Mouse (Mus musculus) kidney, adult 2 months (tissue): ENCODE data around the gene Cyp2t4. TPM values are rescaled to one million over a fixed set of nuclear protein-coding genes. Genes with fewer than 3 reads are reported as not detected.

Source experiments
- DNase-seq: peaks from one replicate; pipeline ENCODE4 v3.0.0; 2021
- H3K27ac ChIP-seq: fragments of 200-500 bp; 2 replicates; pipeline ENCODE4 v1.5.1; 2012; ENCODE audit warnings: low read depth, low read length, control low read depth, inconsistent platforms; ENCODE audit not compliant: insufficient read depth
- H3K27me3 ChIP-seq: fragments of 200-500 bp; replicated peaks from 2 replicates; pipeline ENCODE4 v1.6.1; 2012; ENCODE audit warnings: mild to moderate bottlenecking, moderate library complexity, low read length, inconsistent platforms; ENCODE audit not compliant: control insufficient read depth, insufficient read depth
- H3K36me3 ChIP-seq: fragments of 200-500 bp; 2 replicates; pipeline ENCODE4 v1.6.1; 2012; ENCODE audit warnings: mild to moderate bottlenecking, moderate library complexity, low read length, inconsistent platforms; ENCODE audit not compliant: control insufficient read depth, insufficient read depth
- H3K4me1 ChIP-seq: fragments of 200-500 bp; 2 replicates; pipeline ENCODE4 v1.6.1; 2011; ENCODE audit warnings: low read length; ENCODE audit not compliant: control insufficient read depth, insufficient read depth
- H3K4me3 ChIP-seq: fragments of 200-500 bp; 2 replicates; pipeline ENCODE4 v1.5.1; 2011; ENCODE audit warnings: mild to moderate bottlenecking, low read depth, low read length, control low read depth; ENCODE audit not compliant: insufficient read depth
- CTCF ChIP-seq: fragments of 200-500 bp; conservative IDR thresholded peaks from 2 replicates; pipeline ENCODE4 v1.5.1; 2011; ENCODE audit warnings: low read depth, mild to moderate bottlenecking, control low read depth, low read length, moderate library complexity, mixed read lengths; ENCODE audit not compliant: insufficient read depth, insufficient read length
- POLR2A ChIP-seq: fragments of 200-500 bp; IDR thresholded peaks from one replicate; pipeline ENCODE4 v1.6.1; 2011; ENCODE audit warnings: low read depth, low read length, control low read depth
- WGBS: fragments of 180-500 bp; shearing (Covaris S2); methylation state at CpG from one replicate; pipeline ENCODE4 v1.1.7; 2018; 5-methylcytosine and 5-hydroxymethylcytosine counted together
- polyA plus RNA-seq: library from polyadenylated mRNA; depleted of rRNA; stranded (reverse); fragments of >200 nt; gene quantifications from 2 replicates; pipeline ENCODE4 v1.2.3, GENCODE M21; 2012; rRNA removed

The Cyp2t4 gene
- polyA plus RNA-seq, result not detected in 2 replicates

DNA sequence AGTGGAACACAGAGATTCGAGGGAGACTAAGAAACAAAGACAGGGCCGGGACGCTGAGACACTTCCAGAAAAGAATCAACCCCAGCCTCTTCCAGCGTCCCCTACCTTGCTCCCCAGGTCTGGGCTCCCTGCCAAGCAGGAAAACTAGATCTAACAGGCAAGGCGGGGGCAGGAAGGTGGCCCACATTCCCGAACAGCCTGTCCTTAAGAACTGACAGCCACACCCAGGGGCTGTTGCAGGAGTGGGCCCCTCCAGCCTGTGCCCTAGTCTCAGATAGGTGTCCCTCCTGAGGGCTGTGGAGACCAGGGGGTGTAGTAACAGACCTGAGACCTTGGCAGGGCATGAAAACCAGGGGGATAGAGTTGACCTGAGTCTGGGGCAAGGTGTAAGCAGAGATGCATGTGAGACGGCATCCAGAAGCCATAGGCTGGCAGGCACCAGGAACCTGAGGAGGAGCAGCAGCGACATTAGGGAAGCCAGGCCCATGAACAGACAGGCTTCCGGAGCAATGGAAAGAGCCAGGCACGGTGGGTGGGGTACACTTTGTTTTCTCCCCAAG, at the start of gene Cyp2t4:
Cyp2t4 (plus strand) TSS at position 510 of the 560 bp plus-strand sequence.
- 0 out of 2 replicates have a peak, but pooled peaks cover 5% of the 10 kb centered on the region for H3K4me1 ChIP-seq
- H3K4me3 ChIP-seq, result no peak within 1 kb of the TSS
- H3K27me3 ChIP-seq, result no peaks in the 10 kb centered on the region
- peak; percentile 76 for DNase-seq
- H3K27ac ChIP-seq, result no peak within 1 kb of the TSS
- H3K36me3 ChIP-seq, result no peaks in the 10 kb centered on the region
- TF ChIP-seq POLR2A (no peak), CTCF (no peak)
- WGBS, result 26% methylated on average over 10 of the region's 10 CpGs

DNA sequence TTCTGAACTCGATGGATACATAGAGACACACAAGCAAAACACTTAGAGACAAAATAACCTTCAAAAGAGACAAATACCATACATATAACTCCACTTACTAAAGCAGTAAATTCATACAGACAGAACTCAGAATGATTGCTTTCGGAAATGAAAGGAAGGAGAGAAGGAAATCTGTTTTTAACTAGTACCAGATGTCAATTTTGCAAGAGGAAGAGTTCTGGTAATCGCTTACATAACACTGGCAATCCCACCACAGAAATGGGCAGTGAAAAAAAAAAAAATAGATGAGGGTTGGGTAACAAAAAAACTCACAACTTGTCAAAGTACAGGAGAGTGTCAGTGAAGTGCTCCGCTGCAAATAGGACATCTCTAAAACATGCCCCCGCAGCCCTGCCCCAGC, 48.6 kb upstream of the Cyp2t4 start:
- TF ChIP-seq POLR2A (no peak), CTCF (no peak)
- no peak overlapping the region for H3K27ac ChIP-seq

DNA sequence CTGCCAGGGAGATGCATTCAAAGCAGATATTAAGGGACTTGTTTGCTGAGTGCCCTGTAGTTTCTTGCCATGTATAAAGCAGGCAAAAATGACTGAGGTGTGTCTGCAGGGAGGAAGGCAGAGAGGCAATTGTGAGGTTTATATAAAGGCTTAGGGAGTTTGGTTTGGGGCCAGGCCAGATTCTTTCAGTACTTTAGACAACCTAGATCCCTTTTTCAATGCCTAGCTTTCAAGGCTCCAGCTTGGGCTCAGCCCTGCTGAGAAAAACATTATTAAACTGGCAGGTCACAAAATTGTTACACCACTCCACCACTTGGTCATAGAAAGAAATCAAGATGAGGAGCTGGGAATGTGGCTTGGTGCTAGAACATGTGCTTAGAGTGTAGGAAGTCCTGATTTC, 43.2 kb upstream of the Cyp2t4 start:
- TF ChIP-seq CTCF (no peak), POLR2A (no peak)
- Histone ChIP-seq H3K36me3 (no peaks in the 10 kb centered on the region), H3K27ac (no peak overlapping the region), H3K4me1 (no peaks in the 10 kb centered on the region), H3K27me3 (no peaks in the 10 kb centered on the region), H3K4me3 (no peak overlapping the region)
- no peak for DNase-seq

More for the DNA sequence above, 48.6 kb upstream of the Cyp2t4 start:
- WGBS, result 73% methylated on average over 5 of the region's 5 CpGs
- Histone ChIP-seq H3K27me3 (no peaks in the 10 kb centered on the region), H3K4me1 (no peaks in the 10 kb centered on the region), H3K36me3 (no peaks in the 10 kb centered on the region), H3K4me3 (no peak overlapping the region)
- DNase-seq, result no peak

DNA sequence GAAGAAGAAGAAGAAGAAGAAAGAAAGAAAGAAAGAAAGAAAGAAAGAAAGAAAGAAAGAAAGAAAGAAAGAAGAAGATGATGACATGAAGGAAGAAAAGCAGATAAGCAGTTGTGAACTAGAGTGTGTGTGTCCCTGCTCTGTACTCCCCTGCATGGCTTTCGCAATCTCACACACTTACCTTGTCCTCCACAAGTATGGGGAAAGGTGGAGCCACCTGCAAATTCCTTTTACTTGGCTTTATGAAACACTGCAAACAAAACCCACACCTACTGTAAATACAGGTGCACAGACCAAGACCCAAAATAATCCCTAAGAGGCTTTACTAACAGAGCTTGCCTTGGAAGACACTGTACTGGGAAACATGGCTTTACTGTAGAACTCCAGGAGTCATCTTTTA, 42.5 kb upstream of the Cyp2t4 start:
- no peak for TF ChIP-seq CTCF
- no peak for TF ChIP-seq POLR2A
- WGBS, result 93% methylated on average over 1 of the region's 1 CpGs

DNA sequence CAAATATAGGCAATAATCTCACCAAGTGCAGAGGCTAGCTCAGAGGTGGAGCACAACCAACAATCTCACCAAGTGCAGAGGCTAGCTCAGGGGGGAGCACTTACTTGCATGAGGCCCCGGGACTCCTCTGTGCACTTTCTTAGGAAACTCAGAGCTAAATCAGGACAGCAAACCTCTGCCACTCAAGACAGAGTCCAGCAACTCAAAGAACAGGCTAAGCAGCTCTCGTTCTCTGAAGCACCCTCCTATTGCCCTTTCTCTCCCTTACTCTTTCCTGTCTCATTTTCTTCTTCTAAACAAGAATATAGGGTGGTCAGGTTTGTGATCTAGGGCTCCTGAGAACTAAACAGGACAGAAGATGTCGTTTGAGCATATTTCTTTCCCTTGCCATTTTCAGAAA, 41.5 kb upstream of the Cyp2t4 start:
- Histone ChIP-seq H3K36me3 (no peaks in the 10 kb centered on the region), H3K4me3 (no peak overlapping the region), H3K27ac (no peak overlapping the region), H3K27me3 (no peaks in the 10 kb centered on the region), H3K4me1 (no peaks in the 10 kb centered on the region)
- TF ChIP-seq POLR2A, result no peak
- TF ChIP-seq CTCF, result no peak
- 65% methylated on average over 3 of the region's 3 CpGs for WGBS
- DNase-seq, result no peak

More for the DNA sequence above, 42.5 kb upstream of the Cyp2t4 start:
- H3K36me3 ChIP-seq, result no peaks in the 10 kb centered on the region
- H3K4me1 ChIP-seq, result no peaks in the 10 kb centered on the region
- H3K27ac ChIP-seq, result no peak overlapping the region
- H3K27me3 ChIP-seq, result no peaks in the 10 kb centered on the region
- no peak overlapping the region for H3K4me3 ChIP-seq
- DNase-seq, result no peak

DNA sequence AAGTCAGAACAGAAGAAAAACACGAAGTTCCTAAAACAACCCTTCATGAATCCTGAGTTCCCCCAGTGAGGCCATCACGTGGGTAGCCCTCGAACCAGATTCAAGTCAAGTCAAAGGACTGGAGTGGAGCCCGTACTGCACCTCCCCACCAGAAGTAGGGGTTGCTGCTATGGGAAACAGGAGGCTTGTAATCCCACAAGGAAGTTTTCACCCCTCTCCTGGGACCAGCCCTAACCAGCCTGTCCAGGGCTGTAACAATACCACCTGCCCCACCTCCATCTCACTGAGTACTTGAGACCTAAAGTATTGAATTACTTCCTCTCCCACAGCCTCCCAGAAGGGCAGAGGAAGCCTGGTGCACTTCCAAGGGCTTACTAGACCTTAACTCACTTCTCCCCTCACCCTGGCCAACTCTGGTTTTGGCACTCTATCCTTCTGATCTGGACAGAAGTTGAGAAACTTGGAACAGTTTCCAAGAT, 35.4 kb upstream of the Cyp2t4 start:
- 41% methylated on average over 4 of the region's 4 CpGs for WGBS
- H3K27ac ChIP-seq, result no peak overlapping the region
- H3K4me1 ChIP-seq, result no peaks in the 10 kb centered on the region; the same call in 1 of the 2 replicates
- no peaks in the 10 kb centered on the region for H3K27me3 ChIP-seq
- no peaks in the 10 kb centered on the region for H3K36me3 ChIP-seq
- H3K4me3 ChIP-seq, result no peak overlapping the region
- TF ChIP-seq CTCF (no peak), POLR2A (no peak)
- peak; percentile 56 for DNase-seq

DNA sequence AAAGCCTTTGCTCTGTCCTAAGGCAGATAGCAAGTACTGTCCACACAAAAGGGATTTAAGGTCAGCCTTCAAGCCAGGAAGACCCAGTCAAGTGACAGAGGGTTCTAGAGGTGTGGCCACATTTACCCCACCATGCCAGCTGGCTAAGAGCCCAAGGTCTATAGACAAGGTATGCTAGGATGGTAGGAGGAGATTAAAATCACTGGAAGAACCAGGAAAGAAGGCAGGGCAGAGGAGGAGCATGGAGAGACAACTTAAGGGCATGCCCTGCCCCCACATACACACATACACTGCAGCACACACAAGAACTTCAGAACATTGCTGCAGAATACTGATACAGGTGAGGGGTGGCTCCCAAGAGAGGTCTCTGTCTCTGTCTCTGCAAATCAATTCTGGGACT, 33.8 kb upstream of the Cyp2t4 start, which contains the start of gene Cyp2f2:
Cyp2f2 (plus strand) TSS at position 234 of the 400 bp plus-strand sequence.
- Histone ChIP-seq H3K27ac (no peak within 1 kb of the TSS), H3K4me3 (no peak within 1 kb of the TSS), H3K4me1 (no peaks in the 10 kb centered on the region; the same call in 1 of the 2 replicates), H3K36me3 (no peaks in the 10 kb centered on the region), H3K27me3 (no peaks in the 10 kb centered on the region)
- DNase-seq, result no peak
- TF ChIP-seq CTCF, result no peak
- TF ChIP-seq POLR2A, result no peak
